In genomic region chr7:19356311-19356710, GRCm38 (mm10) we compare ENCODE assay signal across 26 mouse cellular contexts. TPM values are rescaled to one million over a fixed set of nuclear protein-coding genes. Genes with fewer than 3 reads are reported as not detected.
"Had no signal": no experiment of that assay in that cellular context is flagged by ENCODE, and none has a peak within 500 bp of the region (broad histone marks: within the 10 kb centered on the region; RNA-seq: fewer than 3 reads in every experiment).

No protein-coding gene starts in this region.

- H3K4me3 ChIP-seq: gastrocnemius, adult 2 months; heart, adult 2 months; heart, embryonic 10.5 days; heart, embryonic 12.5 days; hindbrain, embryonic 10.5 days; hindbrain, embryonic 12.5 days; intestine, embryonic 15.5 days; layer of hippocampus, adult 2 months; left cerebral cortex, adult 2 months; limb, embryonic 10.5 days; limb, embryonic 12.5 days had no signal

- H3K27me3 ChIP-seq: heart, embryonic 12.5 days; hindbrain, embryonic 12.5 days; intestine, embryonic 15.5 days; limb, embryonic 12.5 days had no signal

- H3K4me2 ChIP-seq: heart, embryonic 12.5 days; hindbrain, embryonic 12.5 days; hindbrain, embryonic 14.5 days; intestine, embryonic 15.5 days; limb, embryonic 12.5 days; liver, embryonic 11.5 days had no signal

- H3K27ac ChIP-seq: gastrocnemius, adult 2 months; heart, adult 2 months; heart, embryonic 10.5 days; hindbrain, embryonic 10.5 days; hindbrain, embryonic 12.5 days; hindbrain, embryonic 14.5 days; intestine, embryonic 15.5 days; layer of hippocampus, adult 2 months; left cerebral cortex, adult 2 months; limb, embryonic 10.5 days; limb, embryonic 12.5 days had no signal

- ATAC-seq: hindbrain, embryonic 16.5 days; inflammation-experienced regulatory T-cells, adult 6 months; intestine, embryonic 15.5 days; intestine, postnatal 0 days had no signal

- H3K9me3 ChIP-seq: heart, embryonic 10.5 days; heart, embryonic 12.5 days; hindbrain, embryonic 10.5 days; hindbrain, embryonic 12.5 days; intestine, embryonic 15.5 days; limb, embryonic 10.5 days; limb, embryonic 12.5 days had no signal

- H3K9ac ChIP-seq: heart, embryonic 12.5 days; hindbrain, embryonic 12.5 days; hindbrain, embryonic 14.5 days; intestine, embryonic 15.5 days; limb, embryonic 12.5 days had no signal

- DNase-seq: gastrocnemius, adult 2 months; gastrocnemius, postnatal 10 days; gastrocnemius, postnatal 25 days; heart, adult 2 months; heart, postnatal 10 days; heart, postnatal 4 days; kidney, adult 18-20 months; kidney, adult 8-10 months; kidney, postnatal 10 days; kidney, postnatal 25 days; kidney, postnatal 4 days; liver had no signal

RNA-seq across cellular contexts. Expression of gene Ppp1r13l, which starts 3.2 kb away (rescaled TPM):
- polyA plus RNA-seq: inflammation-experienced regulatory T-cells, adult 6 months had no signal

RNA-seq across cellular contexts. Expression of gene Fosb, which starts 46.5 kb away (rescaled TPM):
- polyA plus RNA-seq: hindbrain, embryonic 10.5 days; hindbrain, embryonic 12.5 days had no signal
